Mouse (Mus musculus) kidney, adult 2 months (tissue): ENCODE data around the gene Hba-a1. TPM values are rescaled to one million over a fixed set of nuclear protein-coding genes. Genes with fewer than 3 reads are reported as not detected.

ENCODE experiments used
- DNase-seq: peaks from one replicate; pipeline ENCODE4 v3.0.0; 2021
- H3K27ac ChIP-seq: fragments of 200-500 bp; 2 replicates; pipeline ENCODE4 v1.5.1; 2012; ENCODE audit warnings: low read depth, low read length, control low read depth, inconsistent platforms; ENCODE audit not compliant: insufficient read depth
- H3K27me3 ChIP-seq: fragments of 200-500 bp; replicated peaks from 2 replicates; pipeline ENCODE4 v1.6.1; 2012; ENCODE audit warnings: mild to moderate bottlenecking, moderate library complexity, low read length, inconsistent platforms; ENCODE audit not compliant: control insufficient read depth, insufficient read depth
- H3K36me3 ChIP-seq: fragments of 200-500 bp; 2 replicates; pipeline ENCODE4 v1.6.1; 2012; ENCODE audit warnings: mild to moderate bottlenecking, moderate library complexity, low read length, inconsistent platforms; ENCODE audit not compliant: control insufficient read depth, insufficient read depth
- H3K4me1 ChIP-seq: fragments of 200-500 bp; 2 replicates; pipeline ENCODE4 v1.6.1; 2011; ENCODE audit warnings: low read length; ENCODE audit not compliant: control insufficient read depth, insufficient read depth
- H3K4me3 ChIP-seq: fragments of 200-500 bp; 2 replicates; pipeline ENCODE4 v1.5.1; 2011; ENCODE audit warnings: mild to moderate bottlenecking, low read depth, low read length, control low read depth; ENCODE audit not compliant: insufficient read depth
- CTCF ChIP-seq: fragments of 200-500 bp; conservative IDR thresholded peaks from 2 replicates; pipeline ENCODE4 v1.5.1; 2011; ENCODE audit warnings: low read depth, mild to moderate bottlenecking, control low read depth, low read length, moderate library complexity, mixed read lengths; ENCODE audit not compliant: insufficient read depth, insufficient read length
- POLR2A ChIP-seq: fragments of 200-500 bp; IDR thresholded peaks from one replicate; pipeline ENCODE4 v1.6.1; 2011; ENCODE audit warnings: low read depth, low read length, control low read depth
- WGBS: fragments of 180-500 bp; shearing (Covaris S2); methylation state at CpG from one replicate; pipeline ENCODE4 v1.1.7; 2018; 5-methylcytosine and 5-hydroxymethylcytosine counted together
- polyA plus RNA-seq: library from polyadenylated mRNA; depleted of rRNA; stranded (reverse); fragments of >200 nt; gene quantifications from 2 replicates; pipeline ENCODE4 v1.2.3, GENCODE M21; 2012

Hba-a1 gene
- polyA plus RNA-seq, 1 experiment, result 2,108 TPM

DNA sequence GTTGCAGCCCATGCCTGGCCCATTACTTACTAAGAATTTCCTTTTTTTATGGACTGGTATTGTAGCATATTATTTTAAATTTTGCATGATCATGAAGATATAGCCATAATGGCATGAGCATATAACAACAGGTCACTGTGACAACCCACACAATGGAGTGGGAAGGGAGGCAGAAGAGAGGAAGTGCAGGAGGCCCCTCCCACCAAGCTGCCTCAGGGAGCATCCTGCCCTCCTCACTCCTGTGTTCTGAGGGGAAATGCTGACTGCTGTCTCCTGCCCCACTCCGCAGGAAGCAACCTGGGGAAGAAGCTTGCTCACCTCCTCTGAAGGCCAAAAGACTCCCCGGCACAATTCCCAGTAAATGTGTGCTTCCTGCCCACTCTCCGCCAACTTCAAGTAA is 26.6 kb downstream of the Hba-a1 start:
- WGBS, result 65% methylated on average over 3 of the region's 3 CpGs

GRCm38 (mm10) chr11:32316009-32316408 is 32.7 kb downstream of the Hba-a1 start:
- H3K4me1 ChIP-seq, result no peaks in the 10 kb centered on the region

More for the DNA sequence above, 26.6 kb downstream of the Hba-a1 start:
- no peak for DNase-seq
- Histone ChIP-seq H3K4me1 (no peaks in the 10 kb centered on the region), H3K36me3 (no peaks in the 10 kb centered on the region), H3K4me3 (no peak overlapping the region), H3K27ac (no peak overlapping the region), H3K27me3 (no peaks in the 10 kb centered on the region)
- TF ChIP-seq CTCF (no peak), POLR2A (no peak)

GRCm38 (mm10) chr11:32320507-32321195 is 37.3 kb downstream of the Hba-a1 start:
- no peak for TF ChIP-seq POLR2A
- no peak for TF ChIP-seq CTCF
- H3K4me1 ChIP-seq, result no peaks in the 10 kb centered on the region
- H3K27me3 ChIP-seq, result no peaks in the 10 kb centered on the region
- H3K27ac ChIP-seq, result no peak overlapping the region
- no peak for DNase-seq
- H3K4me3 ChIP-seq, result no peak overlapping the region
- WGBS, result 69% methylated on average over 11 of the region's 11 CpGs
- no peaks in the 10 kb centered on the region for H3K36me3 ChIP-seq

More at GRCm38 (mm10) chr11:32316009-32316408, 32.7 kb downstream of the Hba-a1 start:
- Histone ChIP-seq H3K27me3 (no peaks in the 10 kb centered on the region), H3K27ac (no peak overlapping the region), H3K36me3 (no peaks in the 10 kb centered on the region), H3K4me3 (no peak overlapping the region)
- TF ChIP-seq POLR2A (no peak), CTCF (no peak)
- 92% methylated on average over 3 of the region's 3 CpGs for WGBS
- no peak for DNase-seq

- TF ChIP-seq POLR2A (no peak), CTCF (peak; percentile 63)
- H3K36me3 ChIP-seq, result no peaks in the 10 kb centered on the region
- DNase-seq, result peak; percentile 48
- H3K4me3 ChIP-seq, result no peak overlapping the region
- no peak overlapping the region for H3K27ac ChIP-seq
- 41% methylated on average over 8 of the region's 8 CpGs for WGBS
- no peaks in the 10 kb centered on the region for H3K4me1 ChIP-seq
- no peaks in the 10 kb centered on the region for H3K27me3 ChIP-seq
Measured at GRCm38 (mm10) chr11:32321196-32321565, 37.9 kb downstream of the Hba-a1 start.

DNA sequence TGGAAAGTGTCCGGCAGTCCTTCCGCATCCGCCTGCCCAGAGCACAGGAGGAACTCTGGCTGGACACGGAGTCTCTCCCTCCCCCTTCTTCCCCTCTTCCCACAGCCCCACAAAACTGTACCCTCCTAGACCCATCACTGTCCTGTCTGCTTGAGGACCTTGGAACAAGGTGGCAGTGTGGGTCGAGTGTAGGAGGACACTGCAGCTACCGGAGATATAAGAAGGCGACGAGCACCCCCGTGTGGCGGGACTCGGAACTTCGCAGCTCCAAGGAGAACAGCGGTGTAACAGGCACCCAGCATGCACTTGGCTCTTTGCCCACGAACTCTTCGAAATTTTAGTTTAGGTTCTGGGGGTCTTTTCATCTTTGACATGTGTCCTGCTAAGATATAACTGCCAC is 41.3 kb downstream of the Hba-a1 start:
- no peak overlapping the region for H3K27ac ChIP-seq
- WGBS, result 8% methylated on average over 15 of the region's 15 CpGs
- H3K36me3 ChIP-seq, result no peaks in the 10 kb centered on the region
- peak; percentile 89 for DNase-seq
- TF ChIP-seq POLR2A, result no peak
- TF ChIP-seq CTCF, result peak; percentile 85
- H3K4me1 ChIP-seq, result no peaks in the 10 kb centered on the region
- peak overlapping the region; percentile 53; the same call in 1 of the 2 replicates for H3K4me3 ChIP-seq
- no peaks in the 10 kb centered on the region for H3K27me3 ChIP-seq

DNA sequence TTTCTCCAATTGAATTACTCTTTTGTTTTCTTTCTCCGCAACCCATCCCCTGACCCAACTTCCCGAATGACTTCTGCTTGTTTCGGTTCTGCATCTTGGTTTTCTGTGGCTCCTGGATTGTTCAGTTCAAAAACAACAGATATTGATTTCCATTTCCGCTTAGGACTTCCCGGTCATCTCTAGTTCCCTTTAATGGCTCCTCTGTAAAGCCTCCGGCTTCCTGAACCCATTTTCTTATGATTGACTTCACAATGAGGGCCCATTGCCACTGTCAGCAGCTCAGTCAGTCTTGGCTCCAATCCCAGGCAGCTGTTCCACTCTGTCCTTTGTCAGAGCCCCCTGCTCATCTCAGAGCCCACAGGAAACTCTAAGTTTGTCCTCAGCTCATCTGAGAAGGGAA is 47.8 kb downstream of the Hba-a1 start:
- no peak overlapping the region for H3K4me3 ChIP-seq
- no peaks in the 10 kb centered on the region for H3K4me1 ChIP-seq
- 31% methylated on average over 6 of the region's 6 CpGs for WGBS
- no peak for TF ChIP-seq POLR2A
- no peak for TF ChIP-seq CTCF
- no peaks in the 10 kb centered on the region for H3K36me3 ChIP-seq
- H3K27ac ChIP-seq, result 0 out of 2 replicates have a peak overlapping the region, but pooled peaks have one; percentile 14
- DNase-seq, result peak; percentile 74
- H3K27me3 ChIP-seq, result no peaks in the 10 kb centered on the region

DNA sequence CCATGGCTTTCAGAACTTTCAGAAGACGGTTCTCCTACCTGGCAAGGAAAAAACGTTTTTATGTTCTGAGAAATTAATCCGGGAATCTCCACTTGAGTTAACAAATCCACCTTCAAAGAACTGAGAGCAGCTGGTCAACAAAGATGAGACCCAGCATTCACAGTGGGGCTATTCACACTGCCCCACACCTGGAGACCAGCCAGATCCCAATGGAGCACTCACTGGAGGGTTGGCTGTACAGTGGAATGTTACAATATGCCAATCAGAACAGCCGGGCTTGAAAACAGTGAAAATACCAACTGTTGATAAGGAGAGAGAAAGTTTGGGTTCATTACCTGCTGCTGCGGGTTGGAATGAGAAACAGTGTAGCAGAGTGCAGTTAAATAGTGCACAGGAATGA is 48.5 kb downstream of the Hba-a1 start:
- WGBS, result 68% methylated on average over 5 of the region's 5 CpGs
- no peaks in the 10 kb centered on the region for H3K36me3 ChIP-seq
- no peak overlapping the region for H3K4me3 ChIP-seq
- no peaks in the 10 kb centered on the region for H3K4me1 ChIP-seq
- TF ChIP-seq POLR2A, result no peak
- H3K27ac ChIP-seq, result no peak overlapping the region
- no peak for DNase-seq
- H3K27me3 ChIP-seq, result no peaks in the 10 kb centered on the region
